Mouse (Mus musculus): ENCODE measurements at regions not wholly inside any gene's neighbourhood (a gene's known extent, or its start where the extent isn't known, plus 50 kb on each side); places are given as distances from the start of the nearest gene placed in this dataset.
A peak's percentile ranks its signal among the peaks of the same experiment; 100 is the strongest.

DNA sequence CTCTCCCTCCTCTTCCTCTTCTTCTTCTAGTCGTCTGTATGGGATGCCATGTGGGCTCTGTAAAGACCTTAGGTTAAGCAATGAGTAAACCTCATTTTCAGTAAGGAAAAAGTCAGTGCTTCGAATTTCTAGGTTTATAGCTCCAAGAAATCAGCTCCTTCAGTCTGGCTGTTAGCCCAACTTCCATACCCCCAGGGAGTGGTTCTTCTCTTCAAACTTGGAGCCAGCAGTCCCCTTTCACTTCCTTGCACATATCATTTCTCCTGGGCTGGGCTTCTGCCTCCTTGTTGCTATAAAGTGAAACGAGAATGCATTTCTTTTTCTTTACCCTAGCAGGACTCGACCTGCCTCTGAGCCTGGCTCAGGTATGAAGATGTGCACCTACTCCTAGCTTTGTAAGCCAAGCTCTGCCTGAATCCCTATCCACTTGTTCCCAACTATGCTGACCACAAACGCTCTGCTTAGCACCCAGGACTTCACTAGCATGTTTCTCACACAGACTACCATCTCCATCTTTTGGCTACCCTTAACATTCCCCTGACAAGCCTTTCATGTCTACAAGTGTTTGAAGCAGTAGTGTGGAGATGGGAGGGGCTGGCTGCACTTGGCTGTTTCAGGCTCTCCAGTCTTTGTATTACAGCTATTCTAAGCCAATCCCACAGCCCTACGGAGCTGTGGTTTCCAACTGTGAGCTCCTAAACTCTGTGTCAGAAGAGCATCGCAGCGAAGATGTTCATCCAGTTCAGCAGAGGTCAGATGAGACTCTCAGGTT is 243.8 kb upstream of the Tprg start:
- Histone ChIP-seq H3K9me3 (no peaks in the 10 kb centered on the region), H3K4me2 (no peak overlapping the region), H3K36me3 (no peaks in the 10 kb centered on the region), H3K4me3 (replicated peaks) (no peak overlapping the region), H3K27me3 (no peaks in the 10 kb centered on the region), H3K4me1 (replicated peaks) (peaks cover 19% of the 10 kb centered on the region), H3K27ac (no peak overlapping the region), H3K9ac (replicated peaks) (no peak overlapping the region)
- WGBS = 60% methylated on average over 8 of the region's 8 CpGs
- ATAC-seq (ENCODE audit: insufficient number of reproducible peaks, insufficient read depth, low FRiP score, low TSS enrichment, low read depth) = no peak

DNA sequence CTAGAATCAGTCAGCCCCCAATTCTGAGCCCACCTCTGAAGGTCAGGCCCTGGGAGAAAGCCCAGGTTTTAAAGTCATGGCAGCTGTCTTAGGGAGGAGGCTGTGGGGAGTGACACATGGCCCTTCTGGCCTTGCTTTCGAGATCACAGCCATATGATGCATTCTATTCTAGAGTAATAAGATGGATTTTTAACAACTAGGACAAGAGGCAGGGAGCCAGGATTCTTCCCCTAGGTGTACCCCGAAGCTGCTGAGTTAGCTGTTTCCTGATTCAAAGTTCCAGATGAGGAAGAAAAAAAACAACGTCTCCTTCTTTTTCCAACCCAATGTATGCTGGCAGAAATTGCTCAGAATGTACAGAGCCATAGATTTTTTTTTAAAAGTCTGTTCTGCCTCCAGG is 242.0 kb upstream of the Tprg start:
- no peak overlapping the region for H3K4me3 ChIP-seq (replicated peaks)

DNA sequence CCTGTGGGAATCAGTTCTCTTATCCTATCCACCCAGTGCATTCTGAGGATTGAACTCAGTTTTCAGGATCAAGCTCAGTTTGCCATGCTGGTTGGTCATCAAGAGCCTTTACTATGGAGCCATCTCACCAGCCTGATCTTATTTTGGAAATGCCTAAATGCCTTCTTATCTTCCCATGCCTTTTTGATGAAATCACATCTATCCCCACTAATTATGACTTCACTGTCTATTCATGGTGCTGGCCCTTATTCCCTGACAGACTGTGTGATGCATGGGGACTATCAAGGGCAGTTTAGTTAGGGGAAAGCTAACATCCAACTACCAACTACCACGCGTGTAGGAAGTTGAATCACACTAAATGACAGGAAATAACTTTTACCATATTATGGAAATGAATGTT is 238.9 kb upstream of the Tprg start:
- no peaks in the 10 kb centered on the region for H3K9me3 ChIP-seq
- H3K4me3 ChIP-seq (replicated peaks) = no peak overlapping the region
- H3K4me2 ChIP-seq = no peak overlapping the region
- peaks cover 4% of the 10 kb centered on the region; the same call in 1 of the 2 replicates for H3K4me1 ChIP-seq (replicated peaks)
- no peaks in the 10 kb centered on the region for H3K27me3 ChIP-seq
- H3K27ac ChIP-seq = no peak overlapping the region
- no peaks in the 10 kb centered on the region for H3K36me3 ChIP-seq
- H3K9ac ChIP-seq (replicated peaks) = no peak overlapping the region
- WGBS = 88% methylated on average over 2 of the region's 2 CpGs
- no peak for ATAC-seq (ENCODE audit: insufficient number of reproducible peaks, insufficient read depth, low FRiP score, low TSS enrichment, low read depth)

More for the DNA sequence above, 242.0 kb upstream of the Tprg start:
- Histone ChIP-seq H3K9me3 (no peaks in the 10 kb centered on the region), H3K36me3 (no peaks in the 10 kb centered on the region), H3K4me2 (no peak overlapping the region), H3K27ac (no peak overlapping the region), H3K9ac (replicated peaks) (no peak overlapping the region), H3K27me3 (no peaks in the 10 kb centered on the region), H3K4me1 (replicated peaks) (peaks cover 19% of the 10 kb centered on the region)
- no peak for ATAC-seq (ENCODE audit: insufficient number of reproducible peaks, insufficient read depth, low FRiP score, low TSS enrichment, low read depth)
- 77% methylated on average over 3 of the region's 3 CpGs for WGBS

DNA sequence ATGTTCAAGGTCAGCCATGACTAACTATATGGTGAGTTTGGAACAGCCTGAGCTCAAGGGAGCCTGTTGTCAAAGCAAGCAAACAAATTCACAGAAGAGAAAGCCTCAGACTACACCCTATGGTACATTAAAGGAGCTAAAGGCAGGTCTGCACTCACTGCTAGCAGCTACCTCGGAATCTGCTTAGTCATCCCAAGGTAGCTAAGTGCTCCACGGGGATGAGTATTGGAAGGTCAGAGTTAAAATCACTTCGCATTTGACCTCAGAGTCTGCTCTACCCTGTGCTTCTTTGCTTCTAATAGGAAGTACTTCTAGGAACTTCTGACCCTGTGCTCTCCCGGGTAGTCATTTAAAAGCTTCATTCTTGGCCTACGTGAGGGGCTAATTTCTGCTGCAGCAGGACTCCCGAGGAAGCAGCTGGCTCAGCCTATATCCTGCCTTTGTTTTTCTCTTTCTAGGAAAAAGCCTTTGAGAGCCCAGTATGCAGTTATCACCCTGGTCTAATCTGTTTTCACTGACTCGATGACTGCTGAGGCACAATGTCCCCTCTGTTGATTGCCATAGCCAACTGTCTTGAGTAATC is 236.6 kb upstream of the Tprg start:
- H3K9me3 ChIP-seq = no peaks in the 10 kb centered on the region
- H3K4me2 ChIP-seq = no peak overlapping the region
- no peak overlapping the region for H3K27ac ChIP-seq
- no peaks in the 10 kb centered on the region for H3K4me1 ChIP-seq (replicated peaks)
- H3K4me3 ChIP-seq (replicated peaks) = no peak overlapping the region
- ATAC-seq (ENCODE audit: insufficient number of reproducible peaks, insufficient read depth, low FRiP score, low TSS enrichment, low read depth) = no peak
- H3K27me3 ChIP-seq = no peaks in the 10 kb centered on the region
- WGBS = 61% methylated on average over 7 of the region's 7 CpGs
- H3K9ac ChIP-seq (replicated peaks) = no peak overlapping the region
- H3K36me3 ChIP-seq = no peaks in the 10 kb centered on the region

DNA sequence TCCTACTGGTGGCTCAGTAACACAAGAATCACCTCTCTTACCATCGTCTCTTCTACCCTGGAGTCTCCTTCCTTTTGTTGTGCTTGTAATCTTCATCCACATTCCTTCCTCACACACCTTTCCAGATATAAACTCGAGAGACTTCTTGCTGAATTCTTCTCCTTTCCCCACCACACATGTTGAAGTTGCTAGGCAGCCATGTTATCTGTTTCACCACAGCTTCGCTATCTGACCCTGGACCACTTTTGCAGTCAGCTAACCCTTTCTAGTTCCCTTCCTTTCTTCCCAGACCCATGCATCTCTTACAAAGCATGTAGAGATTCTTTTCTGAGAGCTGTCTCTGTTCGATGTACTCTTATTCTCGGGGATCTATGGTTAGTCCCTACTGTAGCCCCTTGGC is 235.6 kb upstream of the Tprg start:
- Histone ChIP-seq H3K27me3 (no peaks in the 10 kb centered on the region), H3K9me3 (no peaks in the 10 kb centered on the region), H3K36me3 (no peaks in the 10 kb centered on the region), H3K4me3 (replicated peaks) (no peak overlapping the region), H3K4me1 (replicated peaks) (no peaks in the 10 kb centered on the region), H3K27ac (no peak overlapping the region), H3K9ac (replicated peaks) (no peak overlapping the region), H3K4me2 (no peak overlapping the region)
- no peak for ATAC-seq (ENCODE audit: insufficient number of reproducible peaks, insufficient read depth, low FRiP score, low TSS enrichment, low read depth)
- WGBS = 84% methylated on average over 5 of the region's 5 CpGs

DNA sequence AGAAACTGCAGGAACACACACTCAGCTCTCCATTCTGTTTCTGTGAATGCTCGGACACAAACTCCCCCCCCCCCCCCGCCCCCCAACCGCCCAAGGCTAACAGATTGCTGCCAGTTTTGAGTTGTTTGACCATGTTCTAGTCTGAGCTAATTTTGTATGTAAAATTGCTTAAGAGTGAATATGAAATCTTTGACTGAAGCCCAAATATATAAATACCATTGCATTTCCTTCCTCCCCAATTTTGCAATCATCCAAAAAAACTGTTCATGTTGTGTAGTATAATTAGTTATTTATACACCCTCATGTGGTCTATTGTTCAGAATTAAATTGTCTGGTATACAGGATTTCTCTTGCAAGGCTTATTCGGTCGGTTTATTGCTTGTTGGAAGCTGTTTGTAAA is 234.2 kb upstream of the Tprg start:
- H3K4me3 ChIP-seq (replicated peaks) = no peak overlapping the region
- H3K4me1 ChIP-seq (replicated peaks) = no peaks in the 10 kb centered on the region
- no peaks in the 10 kb centered on the region for H3K9me3 ChIP-seq
- H3K27me3 ChIP-seq = no peaks in the 10 kb centered on the region
- no peaks in the 10 kb centered on the region for H3K36me3 ChIP-seq
- no peak overlapping the region for H3K27ac ChIP-seq
- ATAC-seq (ENCODE audit: insufficient number of reproducible peaks, insufficient read depth, low FRiP score, low TSS enrichment, low read depth) = no peak
- 85% methylated on average over 5 of the region's 5 CpGs for WGBS
- no peak overlapping the region for H3K4me2 ChIP-seq
- H3K9ac ChIP-seq (replicated peaks) = no peak overlapping the region

DNA sequence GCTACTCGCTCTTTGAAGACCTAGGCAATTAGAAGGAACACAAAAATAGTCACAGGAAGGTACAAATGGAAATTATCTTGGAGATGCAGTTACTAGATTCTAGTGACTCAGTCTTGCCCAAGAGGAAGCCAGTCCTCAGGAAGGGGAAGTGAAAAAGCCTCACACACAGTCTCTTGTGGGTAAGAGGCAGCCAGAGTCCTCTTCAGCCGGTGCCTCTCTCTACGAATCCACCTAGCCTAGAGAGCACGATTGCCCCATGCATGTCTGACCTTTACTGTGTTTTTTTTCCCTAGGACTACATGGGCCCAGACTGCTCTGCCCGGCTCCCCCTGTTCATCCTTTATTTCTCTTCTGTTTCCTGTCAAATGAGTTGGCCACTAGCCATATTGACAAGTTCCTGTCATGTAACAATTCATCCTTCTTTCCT is 233.7 kb upstream of the Tprg start:
- no peak overlapping the region for H3K27ac ChIP-seq
- ATAC-seq (ENCODE audit: insufficient number of reproducible peaks, insufficient read depth, low FRiP score, low TSS enrichment, low read depth) = no peak
- H3K4me3 ChIP-seq (replicated peaks) = no peak overlapping the region
- no peaks in the 10 kb centered on the region for H3K36me3 ChIP-seq
- no peak overlapping the region for H3K4me2 ChIP-seq
- H3K27me3 ChIP-seq = no peaks in the 10 kb centered on the region; the same call in 1 of the 2 replicates
- 77% methylated on average over 5 of the region's 5 CpGs for WGBS
- no peaks in the 10 kb centered on the region for H3K4me1 ChIP-seq (replicated peaks)
- H3K9ac ChIP-seq (replicated peaks) = no peak overlapping the region
- no peaks in the 10 kb centered on the region for H3K9me3 ChIP-seq

DNA sequence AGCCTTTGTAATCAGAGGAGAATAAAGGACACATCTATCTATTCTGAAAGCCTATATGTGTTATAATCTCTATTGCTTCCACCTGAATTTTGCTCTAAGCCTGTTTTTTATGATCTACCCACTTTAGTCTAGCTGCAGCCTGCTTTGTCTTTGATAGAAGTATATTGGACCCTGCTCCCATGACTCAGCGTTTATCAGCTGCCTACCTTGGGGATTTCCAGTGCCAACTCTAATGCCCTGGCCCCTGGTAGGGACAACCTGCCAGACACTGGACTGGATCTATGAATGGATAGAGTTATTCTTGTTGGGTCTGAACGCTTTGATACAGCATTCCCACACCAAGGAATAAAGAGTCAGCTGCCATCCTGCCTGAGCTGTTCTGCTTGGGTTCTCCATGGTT is 232.3 kb upstream of the Tprg start:
- no peak for ATAC-seq (ENCODE audit: insufficient number of reproducible peaks, insufficient read depth, low FRiP score, low TSS enrichment, low read depth)
- WGBS = 94% methylated on average over 2 of the region's 2 CpGs
- Histone ChIP-seq H3K9ac (replicated peaks) (no peak overlapping the region), H3K9me3 (no peaks in the 10 kb centered on the region), H3K27ac (no peak overlapping the region), H3K4me3 (replicated peaks) (no peak overlapping the region), H3K4me1 (replicated peaks) (peaks cover 8% of the 10 kb centered on the region; the same call in 1 of the 2 replicates), H3K4me2 (no peak overlapping the region), H3K27me3 (no peaks in the 10 kb centered on the region; the same call in 1 of the 2 replicates), H3K36me3 (no peaks in the 10 kb centered on the region)

DNA sequence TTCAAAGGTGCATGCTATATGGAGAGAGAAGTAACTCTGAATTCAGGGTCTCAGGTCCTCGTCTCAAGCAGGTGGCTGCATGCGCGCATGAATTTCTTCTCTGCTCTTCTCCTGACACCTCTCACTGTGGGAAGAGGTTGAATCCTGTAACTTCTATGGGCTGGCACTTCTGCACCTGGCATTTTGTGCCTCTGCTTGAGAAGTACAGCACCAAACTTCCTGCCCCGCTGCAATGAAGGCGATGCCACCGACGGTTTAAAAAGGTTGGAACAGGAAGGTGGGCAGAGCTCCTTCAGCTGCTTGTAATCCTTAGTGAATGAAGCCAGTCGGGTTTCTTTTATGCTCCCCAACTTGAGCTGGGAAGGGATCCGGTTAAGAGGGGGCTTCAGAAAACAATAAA is 231.2 kb upstream of the Tprg start:
- no peak for ATAC-seq (ENCODE audit: insufficient number of reproducible peaks, insufficient read depth, low FRiP score, low TSS enrichment, low read depth)
- WGBS = 77% methylated on average over 9 of the region's 9 CpGs

DNA sequence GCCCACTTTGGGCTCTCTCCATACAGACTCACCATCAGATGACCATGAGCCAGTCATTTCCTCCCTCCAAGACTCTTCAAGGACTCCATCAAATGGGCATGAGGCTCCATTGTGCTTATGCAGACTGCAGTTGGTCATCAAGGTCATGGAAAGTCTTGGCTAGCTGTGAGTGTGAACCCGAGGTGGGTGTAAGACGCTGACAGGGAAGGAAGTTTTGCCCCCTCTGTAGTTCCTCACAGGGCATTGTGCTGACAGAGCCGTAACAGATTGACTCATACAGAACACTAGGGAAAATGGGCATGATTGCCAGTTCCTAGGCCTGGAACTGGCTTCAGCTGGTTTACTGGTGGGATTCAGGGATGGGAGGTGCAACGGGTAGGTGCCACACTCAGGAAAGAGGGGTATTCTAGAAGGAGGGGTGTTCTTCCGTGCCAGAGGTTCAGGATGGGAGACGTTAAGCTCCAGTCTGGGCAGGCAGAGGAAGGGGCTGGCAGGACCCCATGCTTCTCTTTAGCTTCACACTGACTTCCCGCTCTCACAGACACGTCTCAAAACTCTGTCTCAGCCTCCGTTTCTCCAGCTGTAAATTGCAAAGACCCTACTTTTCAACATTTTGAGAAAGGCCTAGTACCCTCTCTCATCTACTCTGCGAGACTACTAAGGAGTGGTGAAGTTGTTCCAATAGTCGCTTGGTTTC is 228.4 kb upstream of the Tprg start:
- H3K27me3 ChIP-seq = no peaks in the 10 kb centered on the region; the same call in 1 of the 2 replicates
- no peaks in the 10 kb centered on the region for H3K36me3 ChIP-seq
- no peak for ATAC-seq (ENCODE audit: insufficient number of reproducible peaks, insufficient read depth, low FRiP score, low TSS enrichment, low read depth)
- peak overlapping the region; percentile 69 for H3K4me2 ChIP-seq
- no peaks in the 10 kb centered on the region for H3K9me3 ChIP-seq
- H3K4me1 ChIP-seq (replicated peaks) = peaks cover 17% of the 10 kb centered on the region; the same call in 1 of the 2 replicates
- no peak overlapping the region for H3K9ac ChIP-seq (replicated peaks)
- peak overlapping the region; percentile 94; the same call in 1 of the 2 replicates for H3K27ac ChIP-seq
- peak overlapping the region; percentile 61 for H3K4me3 ChIP-seq (replicated peaks)
- WGBS = 36% methylated on average over 11 of the region's 11 CpGs

More for the DNA sequence above, 231.2 kb upstream of the Tprg start:
- no peak overlapping the region for H3K4me2 ChIP-seq
- no peaks in the 10 kb centered on the region for H3K36me3 ChIP-seq
- H3K4me1 ChIP-seq (replicated peaks) = peaks cover 17% of the 10 kb centered on the region; the same call in 1 of the 2 replicates
- H3K4me3 ChIP-seq (replicated peaks) = no peak overlapping the region
- H3K27ac ChIP-seq = no peak overlapping the region
- H3K9me3 ChIP-seq = no peaks in the 10 kb centered on the region
- no peak overlapping the region for H3K9ac ChIP-seq (replicated peaks)
- no peaks in the 10 kb centered on the region; the same call in 1 of the 2 replicates for H3K27me3 ChIP-seq

DNA sequence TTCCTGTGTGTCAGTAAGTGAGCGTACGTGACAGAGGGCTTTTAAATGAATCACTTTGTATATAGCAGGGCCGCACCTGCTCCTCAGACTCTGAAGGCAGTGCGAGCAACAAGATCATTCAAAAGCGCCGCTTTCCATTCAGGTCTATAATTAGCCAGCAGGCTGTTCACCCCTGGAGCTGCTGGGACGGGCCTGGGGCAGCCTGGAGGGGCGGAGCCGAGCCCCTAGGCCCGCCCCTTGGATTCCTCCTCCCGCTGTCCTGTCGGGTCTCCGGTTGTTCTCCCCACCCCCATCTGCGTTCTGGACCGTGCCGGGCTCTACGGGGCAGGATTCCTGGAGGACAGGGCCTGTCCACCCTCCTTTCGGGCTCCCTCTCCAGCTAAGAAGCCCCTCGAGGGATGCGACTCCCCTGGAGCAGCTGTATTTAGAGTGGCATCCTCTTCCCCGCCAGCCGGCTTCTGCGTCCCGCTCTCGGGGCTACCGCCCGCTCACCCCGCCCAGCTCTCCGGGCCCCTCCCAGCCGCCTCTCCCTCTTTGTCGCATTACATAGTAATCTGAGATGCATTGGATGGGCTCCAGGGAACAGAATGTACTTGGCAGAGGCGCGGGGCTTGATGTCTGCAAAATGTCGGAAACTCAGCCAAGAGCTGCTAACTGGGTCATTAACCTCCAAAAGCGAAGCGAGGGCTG is 227.7 kb upstream of the Tprg start:
- peak overlapping the region; percentile 94 for H3K27ac ChIP-seq
- peaks cover 17% of the 10 kb centered on the region; the same call in 1 of the 2 replicates for H3K4me1 ChIP-seq (replicated peaks)
- H3K9me3 ChIP-seq = no peaks in the 10 kb centered on the region
- no peaks in the 10 kb centered on the region for H3K36me3 ChIP-seq
- under 1% methylated on average over 36 of the region's 36 CpGs for WGBS
- H3K27me3 ChIP-seq = no peaks in the 10 kb centered on the region; the same call in 1 of the 2 replicates
- peak overlapping the region; percentile 57 for H3K9ac ChIP-seq (replicated peaks)
- H3K4me3 ChIP-seq (replicated peaks) = peak overlapping the region; percentile 61
- H3K4me2 ChIP-seq = peak overlapping the region; percentile 69
- peak; percentile 96 for ATAC-seq (ENCODE audit: insufficient number of reproducible peaks, insufficient read depth, low FRiP score, low TSS enrichment, low read depth)

Measured in limb, embryonic 12.5 days (tissue).